Mouse (Mus musculus): ENCODE data around the gene Tjap1. TPM values are rescaled to one million over a fixed set of nuclear protein-coding genes. Genes with fewer than 3 reads are reported as not detected.

Tjap1 gene
- polyA plus RNA-seq, 1 experiment from 2014 or later: 47.4 TPM

- Histone ChIP-seq H3K4me3 (ENCODE audit: low read depth, low read length) (no peak overlapping the region), H3K9ac (ENCODE audit: low read depth, low read length) (no peak overlapping the region), H3K4me1 (replicated peaks; ENCODE audit: control insufficient read depth, insufficient read depth, low read length) (peaks cover 12% of the 10 kb centered on the region; the same call in 1 of the 2 replicates), H3K27me3 (ENCODE audit: control insufficient read depth, insufficient read depth, low read length) (peaks cover 40% of the 10 kb centered on the region), H3K27ac (ENCODE audit: low read depth, low read length) (no peak overlapping the region), H3K9me3 (ENCODE audit: control insufficient read depth, low read length) (no peaks in the 10 kb centered on the region), H3K36me3 (ENCODE audit: control insufficient read depth, insufficient read depth, low read length) (no peaks in the 10 kb centered on the region), H3K4me2 (replicated peaks; ENCODE audit: low read depth, low read length) (no peak overlapping the region)
- ATAC-seq (ENCODE audit: low FRiP score) (no peak), DNase-seq (ENCODE audit: low spot score) (no peak)
- 50% methylated on average over 6 of the region's 6 CpGs for WGBS
These were observed 13.8 kb upstream of the Tjap1 start for GRCm38 (mm10) chr17:46296601-46297000.

- no peak overlapping the region for H3K9ac ChIP-seq (ENCODE audit: low read depth, low read length)
- no peaks in the 10 kb centered on the region for H3K36me3 ChIP-seq (ENCODE audit: control insufficient read depth, insufficient read depth, low read length)
- no peak overlapping the region for H3K27ac ChIP-seq (ENCODE audit: low read depth, low read length)
- no peak for ATAC-seq (ENCODE audit: low FRiP score)
- H3K9me3 ChIP-seq (ENCODE audit: control insufficient read depth, low read length): no peaks in the 10 kb centered on the region
- no peak overlapping the region for H3K4me2 ChIP-seq (replicated peaks; ENCODE audit: low read depth, low read length)
- WGBS: 52% methylated on average over 11 of the region's 11 CpGs
- no peaks in the 10 kb centered on the region for H3K4me1 ChIP-seq (replicated peaks; ENCODE audit: control insufficient read depth, insufficient read depth, low read length)
- H3K4me3 ChIP-seq (ENCODE audit: low read depth, low read length): no peak overlapping the region
- DNase-seq (ENCODE audit: low spot score): peak; percentile 18
- H3K27me3 ChIP-seq (ENCODE audit: control insufficient read depth, insufficient read depth, low read length): no peaks in the 10 kb centered on the region
These were observed 4.9 kb upstream of the Tjap1 start for GRCm38 (mm10) chr17:46287678-46288095.

DNA sequence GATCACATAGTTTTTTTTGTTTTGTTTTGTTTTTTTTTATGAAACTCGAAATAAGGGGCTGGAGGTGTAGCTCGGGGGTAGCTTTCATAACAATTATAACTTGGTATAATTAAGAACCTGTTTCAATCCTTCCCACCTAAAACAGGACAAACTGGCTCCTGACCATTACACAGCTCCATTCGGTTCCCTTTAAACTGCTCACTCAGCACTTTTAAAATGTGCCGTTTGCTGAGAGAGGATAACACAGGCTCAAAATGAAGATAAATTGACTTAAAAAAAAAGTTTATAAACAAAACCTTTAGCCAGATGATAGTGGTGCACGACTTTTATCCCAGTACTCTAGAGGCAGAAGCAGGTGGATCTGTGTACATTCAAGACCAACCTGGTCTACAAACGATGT is 2.6 kb upstream of the Tjap1 start:
- H3K27ac ChIP-seq (ENCODE audit: low read depth, low read length): no peak overlapping the region
- 77% methylated on average over 6 of the region's 6 CpGs for WGBS
- H3K9ac ChIP-seq (ENCODE audit: low read depth, low read length): no peak overlapping the region
- no peak for DNase-seq (ENCODE audit: low spot score)
- H3K27me3 ChIP-seq (ENCODE audit: control insufficient read depth, insufficient read depth, low read length): no peaks in the 10 kb centered on the region
- ATAC-seq (ENCODE audit: low FRiP score): no peak
- no peak overlapping the region for H3K4me3 ChIP-seq (ENCODE audit: low read depth, low read length)
- no peaks in the 10 kb centered on the region for H3K36me3 ChIP-seq (ENCODE audit: control insufficient read depth, insufficient read depth, low read length)
- 0 out of 2 replicates have a peak, but pooled peaks cover 2% of the 10 kb centered on the region for H3K4me1 ChIP-seq (replicated peaks; ENCODE audit: control insufficient read depth, insufficient read depth, low read length)
- H3K4me2 ChIP-seq (replicated peaks; ENCODE audit: low read depth, low read length): no peak overlapping the region
- H3K9me3 ChIP-seq (ENCODE audit: control insufficient read depth, low read length): no peaks in the 10 kb centered on the region

- WGBS: 41% methylated on average over 7 of the region's 7 CpGs
- DNase-seq (ENCODE audit: low spot score) (peak; percentile 16), ATAC-seq (ENCODE audit: low FRiP score) (no peak)
- Histone ChIP-seq H3K9me3 (ENCODE audit: control insufficient read depth, low read length) (no peaks in the 10 kb centered on the region), H3K36me3 (ENCODE audit: control insufficient read depth, insufficient read depth, low read length) (no peaks in the 10 kb centered on the region), H3K4me2 (replicated peaks; ENCODE audit: low read depth, low read length) (no peak overlapping the region), H3K27me3 (ENCODE audit: control insufficient read depth, insufficient read depth, low read length) (no peaks in the 10 kb centered on the region), H3K9ac (ENCODE audit: low read depth, low read length) (no peak overlapping the region), H3K27ac (ENCODE audit: low read depth, low read length) (no peak overlapping the region), H3K4me3 (ENCODE audit: low read depth, low read length) (no peak overlapping the region), H3K4me1 (replicated peaks; ENCODE audit: control insufficient read depth, insufficient read depth, low read length) (0 out of 2 replicates have a peak, but pooled peaks cover 2% of the 10 kb centered on the region)
These were observed 1.8 kb upstream of the Tjap1 start for GRCm38 (mm10) chr17:46284653-46285052.

DNA sequence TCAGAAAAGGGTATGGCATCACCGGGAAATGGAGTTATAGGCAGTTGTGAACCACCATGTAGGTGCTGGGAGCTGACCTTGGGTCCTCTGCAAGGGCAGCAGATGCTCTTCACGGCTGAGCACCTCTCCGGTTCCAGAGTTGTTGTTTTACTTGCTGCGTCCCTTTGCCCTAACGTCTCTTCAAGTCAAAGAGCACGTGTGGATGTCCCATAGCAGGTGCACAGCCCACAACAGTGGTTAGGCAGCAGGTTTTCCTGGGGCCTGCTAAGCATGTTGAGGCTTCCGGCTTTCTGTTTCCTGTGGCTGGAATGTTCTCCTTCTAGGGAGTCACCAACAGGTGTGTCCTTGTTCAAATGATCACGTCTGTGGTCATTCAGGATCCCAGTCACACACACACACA is 1.1 kb upstream of the Tjap1 start:
- no peak overlapping the region for H3K4me2 ChIP-seq (replicated peaks; ENCODE audit: low read depth, low read length)
- 83% methylated on average over 8 of the region's 8 CpGs for WGBS
- H3K27me3 ChIP-seq (ENCODE audit: control insufficient read depth, insufficient read depth, low read length): no peaks in the 10 kb centered on the region
- no peaks in the 10 kb centered on the region for H3K9me3 ChIP-seq (ENCODE audit: control insufficient read depth, low read length)
- H3K36me3 ChIP-seq (ENCODE audit: control insufficient read depth, insufficient read depth, low read length): no peaks in the 10 kb centered on the region
- no peak overlapping the region for H3K27ac ChIP-seq (ENCODE audit: low read depth, low read length)
- DNase-seq (ENCODE audit: low spot score): no peak
- no peak for ATAC-seq (ENCODE audit: low FRiP score)
- H3K4me1 ChIP-seq (replicated peaks; ENCODE audit: control insufficient read depth, insufficient read depth, low read length): 0 out of 2 replicates have a peak, but pooled peaks cover 2% of the 10 kb centered on the region
- H3K4me3 ChIP-seq (ENCODE audit: low read depth, low read length): no peak overlapping the region
- no peak overlapping the region for H3K9ac ChIP-seq (ENCODE audit: low read depth, low read length)

DNA sequence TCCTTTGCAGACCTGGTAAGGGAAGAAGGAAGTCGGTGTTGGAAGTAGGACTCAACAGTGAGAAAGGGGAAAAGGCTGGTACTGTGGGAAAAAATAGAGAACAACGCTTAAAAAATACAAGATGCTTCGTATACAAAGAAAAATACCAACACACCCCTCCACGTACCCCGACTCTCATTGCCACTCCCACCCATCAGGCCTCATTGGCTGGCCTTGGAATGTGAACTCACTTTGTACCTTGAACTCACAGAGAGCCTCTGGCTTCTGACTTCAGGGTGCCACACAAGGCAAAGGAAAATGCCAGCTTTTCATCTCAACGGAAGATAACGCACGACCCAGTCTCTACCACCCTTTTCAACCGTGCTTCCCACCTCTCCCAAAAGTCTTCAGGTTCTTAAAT is 314 bp upstream of the Tjap1 start:
- Histone ChIP-seq H3K36me3 (ENCODE audit: control insufficient read depth, insufficient read depth, low read length) (no peaks in the 10 kb centered on the region), H3K27me3 (ENCODE audit: control insufficient read depth, insufficient read depth, low read length) (no peaks in the 10 kb centered on the region), H3K9ac (ENCODE audit: low read depth, low read length) (0 out of 2 replicates have a peak overlapping the region, but pooled peaks have one; percentile 11), H3K4me1 (replicated peaks; ENCODE audit: control insufficient read depth, insufficient read depth, low read length) (0 out of 2 replicates have a peak, but pooled peaks cover 2% of the 10 kb centered on the region), H3K4me3 (ENCODE audit: low read depth, low read length) (peak overlapping the region; percentile 79), H3K9me3 (ENCODE audit: control insufficient read depth, low read length) (no peaks in the 10 kb centered on the region), H3K4me2 (replicated peaks; ENCODE audit: low read depth, low read length) (peak overlapping the region; percentile 93), H3K27ac (ENCODE audit: low read depth, low read length) (no peak overlapping the region)
- no peak for DNase-seq (ENCODE audit: low spot score)
- peak; percentile 69 for ATAC-seq (ENCODE audit: low FRiP score)
- WGBS: 25% methylated on average over 9 of the region's 9 CpGs

- Histone ChIP-seq H3K27me3 (ENCODE audit: control insufficient read depth, insufficient read depth, low read length) (no peaks in the 10 kb centered on the region), H3K4me3 (ENCODE audit: low read depth, low read length) (no peak overlapping the region), H3K4me1 (replicated peaks; ENCODE audit: control insufficient read depth, insufficient read depth, low read length) (0 out of 2 replicates have a peak, but pooled peaks cover 2% of the 10 kb centered on the region), H3K4me2 (replicated peaks; ENCODE audit: low read depth, low read length) (no peak overlapping the region), H3K36me3 (ENCODE audit: control insufficient read depth, insufficient read depth, low read length) (no peaks in the 10 kb centered on the region), H3K9ac (ENCODE audit: low read depth, low read length) (no peak overlapping the region), H3K27ac (ENCODE audit: low read depth, low read length) (no peak overlapping the region), H3K9me3 (ENCODE audit: control insufficient read depth, low read length) (no peaks in the 10 kb centered on the region)
- WGBS: 90% methylated on average over 12 of the region's 12 CpGs
- DNase-seq (ENCODE audit: low spot score): no peak
- ATAC-seq (ENCODE audit: low FRiP score): no peak
These were observed 4.6 kb downstream of the Tjap1 start for GRCm38 (mm10) chr17:46278011-46278765.

DNA sequence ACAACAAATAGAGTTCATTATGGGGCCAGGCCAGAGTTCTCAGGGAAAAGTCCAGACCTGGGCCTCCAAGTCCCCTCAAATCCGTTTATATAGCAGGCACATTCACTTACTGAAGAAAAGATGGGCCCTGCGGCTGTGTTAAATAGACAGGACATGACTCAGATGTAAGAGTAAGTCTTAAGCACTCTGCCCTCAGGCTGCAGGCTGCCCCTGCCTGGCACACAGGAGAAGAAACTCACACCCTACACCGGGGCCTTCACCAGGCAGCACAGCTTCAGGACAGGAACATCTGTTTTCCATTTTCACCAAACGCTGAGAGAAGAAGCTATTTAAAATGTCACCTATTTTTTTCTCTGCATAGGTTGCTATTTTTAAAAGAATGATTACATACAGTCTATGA is 5.2 kb downstream of the Tjap1 start:
- no peaks in the 10 kb centered on the region for H3K36me3 ChIP-seq (ENCODE audit: control insufficient read depth, insufficient read depth, low read length)
- no peak for DNase-seq (ENCODE audit: low spot score)
- H3K9ac ChIP-seq (ENCODE audit: low read depth, low read length): no peak overlapping the region
- H3K4me2 ChIP-seq (replicated peaks; ENCODE audit: low read depth, low read length): no peak overlapping the region
- 72% methylated on average over 4 of the region's 4 CpGs for WGBS
- H3K27ac ChIP-seq (ENCODE audit: low read depth, low read length): no peak overlapping the region
- ATAC-seq (ENCODE audit: low FRiP score): no peak
- H3K4me3 ChIP-seq (ENCODE audit: low read depth, low read length): no peak overlapping the region
- 0 out of 2 replicates have a peak, but pooled peaks cover 2% of the 10 kb centered on the region for H3K4me1 ChIP-seq (replicated peaks; ENCODE audit: control insufficient read depth, insufficient read depth, low read length)
- no peaks in the 10 kb centered on the region for H3K9me3 ChIP-seq (ENCODE audit: control insufficient read depth, low read length)
- no peaks in the 10 kb centered on the region for H3K27me3 ChIP-seq (ENCODE audit: control insufficient read depth, insufficient read depth, low read length)

GRCm38 (mm10) chr17:46275506-46275905 is 7.3 kb downstream of the Tjap1 start:
- no peak for ATAC-seq (ENCODE audit: low FRiP score)
- H3K4me1 ChIP-seq (replicated peaks; ENCODE audit: control insufficient read depth, insufficient read depth, low read length): no peaks in the 10 kb centered on the region
- H3K27me3 ChIP-seq (ENCODE audit: control insufficient read depth, insufficient read depth, low read length): no peaks in the 10 kb centered on the region
- H3K9ac ChIP-seq (ENCODE audit: low read depth, low read length): no peak overlapping the region
- no peak for DNase-seq (ENCODE audit: low spot score)
- no peak overlapping the region for H3K4me3 ChIP-seq (ENCODE audit: low read depth, low read length)
- H3K27ac ChIP-seq (ENCODE audit: low read depth, low read length): no peak overlapping the region
- 0 out of 2 replicates have a peak, but pooled peaks cover 3% of the 10 kb centered on the region for H3K36me3 ChIP-seq (ENCODE audit: control insufficient read depth, insufficient read depth, low read length)
- 90% methylated on average over 10 of the region's 10 CpGs for WGBS
- H3K9me3 ChIP-seq (ENCODE audit: control insufficient read depth, low read length): no peaks in the 10 kb centered on the region
- no peak overlapping the region for H3K4me2 ChIP-seq (replicated peaks; ENCODE audit: low read depth, low read length)

All from hindbrain, embryonic 11.5 days (tissue).